Mouse (Mus musculus) kidney, postnatal 10 days (tissue): ENCODE measurements around the gene Chd9.

Experiments
- DNase-seq: peaks from one replicate; pipeline ENCODE4 v3.0.0; 2021; ENCODE audit warnings: mixed read lengths

Chd9 gene

DNA sequence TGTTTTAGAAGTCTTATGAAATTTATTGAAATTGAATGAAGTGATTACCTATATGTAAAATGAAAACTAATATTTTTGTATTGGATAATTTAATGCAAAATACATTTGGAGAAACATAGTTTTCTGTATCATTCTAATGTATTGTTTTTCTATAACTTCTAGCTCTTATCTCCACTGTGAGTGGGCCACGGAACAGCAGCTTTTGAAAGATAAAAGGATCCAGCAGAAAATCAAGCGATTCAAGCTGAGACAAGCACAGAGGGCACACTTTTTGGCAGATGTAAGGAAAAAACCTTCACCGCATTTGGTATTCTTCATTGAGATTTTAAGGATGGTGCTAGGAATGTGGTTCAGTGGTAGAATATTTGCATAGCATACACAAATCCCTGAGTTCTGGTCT is 150.6 kb downstream of the Chd9 start:
- no peak for DNase-seq

- no peak for DNase-seq
These were observed 151.1 kb downstream of the Chd9 start for GRCm38 (mm10) chr8:90979295-90979694.

- no peak for DNase-seq
These were observed 153.9 kb downstream of the Chd9 start for GRCm38 (mm10) chr8:90982087-90982486.

GRCm38 (mm10) chr8:91019726-91020125 is 191.6 kb downstream of the Chd9 start:
- DNase-seq, result peak; percentile 82

GRCm38 (mm10) chr8:91034417-91034816 is 206.3 kb downstream of the Chd9 start:
- DNase-seq, result no peak

DNA sequence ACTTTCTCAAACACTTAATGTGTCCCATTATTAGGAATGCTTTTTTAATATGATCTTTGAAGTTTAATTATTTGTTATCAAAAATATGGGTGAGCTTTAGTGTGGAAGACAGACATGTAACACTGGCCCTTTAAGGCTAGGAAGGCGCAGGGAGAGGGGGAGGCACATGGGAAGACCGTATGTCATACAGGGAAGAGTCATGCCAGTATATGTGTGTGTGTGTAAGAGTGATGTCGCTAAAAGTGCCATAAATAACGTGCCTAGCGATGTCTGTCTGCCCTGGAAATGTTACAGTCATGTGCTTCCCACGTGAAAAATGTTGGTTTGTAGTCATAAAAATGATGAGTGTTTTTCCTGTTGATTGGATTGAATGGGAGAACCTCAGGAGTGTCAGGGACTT is 208.8 kb downstream of the Chd9 start:
- no peak for DNase-seq

DNA sequence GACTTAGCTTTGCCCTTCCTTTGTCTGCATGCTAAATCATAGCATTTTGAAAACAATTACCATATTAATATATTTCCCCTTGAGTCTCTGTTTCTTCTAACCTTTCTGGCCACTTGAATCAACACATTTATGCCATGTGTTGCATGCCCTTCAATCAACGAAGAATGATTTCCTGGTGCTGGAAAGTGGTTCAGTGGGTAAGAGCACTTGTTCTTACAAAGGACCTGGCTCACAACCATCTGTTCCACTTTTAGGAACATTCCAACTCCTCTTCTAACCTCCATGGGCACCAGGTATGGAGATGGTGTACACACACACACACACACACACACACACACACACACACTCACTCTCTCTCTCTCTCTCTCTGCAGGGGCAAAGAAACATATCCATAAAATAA is 210.5 kb downstream of the Chd9 start:
- no peak for DNase-seq

GRCm38 (mm10) chr8:91046370-91046769 is 218.2 kb downstream of the Chd9 start:
- peak; percentile 43 for DNase-seq

DNA sequence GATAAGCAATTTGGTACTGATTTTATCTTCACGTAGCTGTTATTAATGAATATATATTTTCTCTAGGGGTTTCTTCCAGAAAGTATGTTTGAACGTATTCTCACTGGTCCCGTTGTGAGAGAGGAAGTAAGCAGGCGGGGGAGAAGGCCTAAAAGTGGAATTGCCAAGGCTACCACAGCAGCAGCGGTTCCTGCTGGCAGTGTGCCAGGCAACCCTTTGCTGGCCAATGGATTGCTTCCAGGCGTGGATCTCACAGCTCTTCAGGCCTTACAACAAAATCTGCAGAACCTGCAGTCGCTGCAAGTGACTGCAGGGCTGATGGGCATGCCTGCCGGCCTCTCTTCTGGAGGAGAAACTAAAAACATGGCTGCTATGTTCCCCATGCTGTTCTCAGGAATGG is 222.9 kb downstream of the Chd9 start:
- peak; percentile 91 for DNase-seq

- DNase-seq, result no peak
These were observed 226.3 kb downstream of the Chd9 start for GRCm38 (mm10) chr8:91054418-91054817.

DNA sequence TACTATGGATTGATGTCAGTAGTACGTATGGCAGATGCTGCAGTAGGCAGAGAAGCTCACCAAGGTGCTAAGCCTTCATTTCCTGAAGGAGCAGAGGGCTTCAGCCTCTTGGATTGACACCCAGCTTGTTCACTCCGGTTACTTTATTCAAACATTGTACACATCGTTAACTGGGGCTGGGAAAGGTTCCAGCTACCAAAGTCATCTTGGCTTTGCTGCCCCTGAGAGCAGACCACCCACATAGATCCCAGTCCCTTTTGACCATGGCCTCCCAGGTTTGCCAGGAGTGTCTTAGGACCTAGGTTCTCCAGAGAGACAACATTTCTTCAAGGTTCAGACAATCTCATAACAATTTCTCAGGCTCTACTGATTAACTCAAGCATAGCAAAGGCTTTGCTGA is 228.7 kb downstream of the Chd9 start:
- peak; percentile 41 for DNase-seq

DNA sequence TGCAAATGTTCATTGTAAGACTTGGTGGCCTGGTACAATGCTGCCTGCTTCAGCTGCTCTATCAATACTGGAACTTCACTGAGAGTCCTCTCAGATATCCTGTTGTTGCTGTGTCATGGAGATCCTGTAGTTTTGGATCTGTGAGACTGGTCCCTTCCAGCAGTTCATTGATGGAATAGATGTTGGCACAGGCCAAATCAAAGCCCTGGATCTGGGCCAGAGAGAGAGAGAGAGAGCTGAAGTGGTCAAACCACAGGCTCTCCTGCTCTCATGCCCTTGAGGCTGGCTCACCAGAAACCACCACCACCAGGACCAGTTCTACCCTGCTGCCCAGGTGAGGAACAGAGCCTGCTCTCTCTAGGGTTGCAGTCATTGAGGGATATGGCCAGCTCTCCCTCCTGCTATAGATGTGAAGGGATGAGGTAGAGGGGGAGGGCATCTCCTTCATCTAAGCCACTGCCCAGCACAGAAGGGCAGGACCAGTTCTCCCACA is 231.0 kb downstream of the Chd9 start:
- no peak for DNase-seq

DNA sequence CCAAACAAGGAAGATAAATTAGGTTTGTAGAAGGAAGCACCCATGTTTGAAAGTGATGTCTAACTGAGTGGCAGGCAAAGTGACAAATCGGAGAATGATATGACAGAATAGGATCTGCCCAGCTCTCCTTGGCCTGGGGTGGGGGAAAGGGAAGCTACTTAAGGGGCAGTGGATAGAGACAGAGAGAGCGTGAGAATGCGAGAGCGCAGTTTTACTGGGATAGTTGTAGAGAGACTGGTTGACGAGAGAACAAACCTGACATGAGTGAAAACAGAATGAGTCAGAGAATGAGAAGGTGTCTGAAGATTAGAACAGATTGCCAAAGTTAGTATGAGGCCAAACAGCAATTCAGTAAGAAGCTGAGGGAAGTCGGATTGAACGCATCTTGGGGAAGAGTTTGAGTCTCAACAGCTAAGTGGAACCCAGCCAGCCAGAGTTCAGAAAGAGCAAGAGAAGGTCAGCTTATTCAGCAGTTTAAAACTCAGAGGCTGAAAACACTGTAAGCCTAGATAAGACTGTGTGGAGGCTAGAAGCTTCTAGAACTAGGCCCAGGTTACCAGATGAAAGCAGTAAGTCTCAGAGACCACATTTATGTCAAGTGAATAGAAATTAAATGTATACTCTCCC is 231.8 kb downstream of the Chd9 start:
- peak; percentile 77 for DNase-seq

DNA sequence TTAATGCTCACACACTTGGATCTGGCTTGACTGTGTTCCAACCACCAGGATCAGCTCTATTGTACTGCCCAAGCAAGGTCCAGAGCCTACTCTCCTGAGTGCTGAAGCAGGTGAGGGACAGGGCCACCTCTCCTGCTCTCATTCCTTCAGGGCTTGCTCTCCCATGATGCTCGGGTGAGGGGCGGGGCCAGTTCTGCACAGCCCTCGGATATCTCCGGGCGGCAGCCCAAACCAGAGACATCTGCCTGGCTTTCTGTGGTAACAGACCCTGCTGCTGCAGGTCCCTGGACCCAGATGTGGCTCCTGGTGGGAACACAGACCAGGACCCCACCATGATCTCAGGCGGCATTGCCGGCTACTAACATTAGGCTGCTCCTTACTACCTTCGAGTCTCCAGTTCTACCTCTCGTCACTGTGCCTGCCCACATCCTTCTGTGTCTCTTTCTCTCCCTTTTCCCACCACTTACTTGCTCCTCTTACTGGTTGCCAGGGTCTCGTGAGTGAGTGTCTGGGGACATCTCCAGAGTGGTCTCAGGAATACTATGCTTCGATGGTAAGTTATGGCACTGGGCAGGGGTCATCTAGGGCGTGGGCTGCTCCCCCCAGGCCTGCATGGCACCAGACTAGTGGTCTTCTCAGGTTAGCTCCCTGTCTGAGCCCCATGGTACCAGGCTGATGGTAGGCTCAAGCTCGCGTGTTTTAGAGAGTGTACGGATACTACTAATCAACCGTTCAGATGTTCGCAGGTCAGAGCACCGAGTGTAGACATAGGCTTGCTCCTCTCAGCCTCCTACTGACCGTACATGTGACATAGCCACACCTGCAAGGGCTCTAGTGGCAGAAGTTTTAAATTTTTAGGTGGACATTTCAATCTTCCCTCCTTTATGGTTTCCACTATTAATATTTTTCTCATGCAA is 232.7 kb downstream of the Chd9 start:
- DNase-seq, result no peak

DNA sequence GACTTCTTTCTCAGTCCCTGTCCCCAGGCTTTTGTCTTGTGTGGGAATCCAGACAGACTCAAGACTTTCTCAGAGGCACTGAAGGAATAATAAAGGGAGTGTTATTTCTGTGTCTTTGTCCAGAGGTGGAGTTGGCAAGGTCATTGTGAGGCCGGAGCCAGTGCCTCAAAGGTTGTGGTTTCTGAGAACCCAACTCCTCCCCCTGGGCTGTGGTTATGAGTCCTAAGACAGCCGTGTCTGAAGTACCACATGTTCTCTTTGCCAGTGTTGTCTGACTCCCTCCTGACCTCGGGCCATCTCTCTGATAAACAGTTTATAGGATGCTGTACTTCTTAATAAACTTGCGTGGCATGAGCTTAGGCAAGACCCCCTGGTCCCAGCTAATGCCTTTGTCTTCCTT is 237.0 kb downstream of the Chd9 start:
- no peak for DNase-seq

- peak; percentile 40 for DNase-seq
These were observed 241.3 kb downstream of the Chd9 start for GRCm38 (mm10) chr8:91069407-91069806.

GRCm38 (mm10) chr8:91069834-91070233 is 241.7 kb downstream of the Chd9 start, which contains the start of gene Rbl2:
Gene Rbl2, plus strand, starts transcription at chr8:91070057.
- peak; percentile 96 for DNase-seq

- peak; percentile 86 for DNase-seq
These were observed 242.2 kb downstream of the Chd9 start for GRCm38 (mm10) chr8:91070275-91070859.

- DNase-seq, result no peak
These were observed 249.1 kb downstream of the Chd9 start for GRCm38 (mm10) chr8:91077077-91077867.

DNA sequence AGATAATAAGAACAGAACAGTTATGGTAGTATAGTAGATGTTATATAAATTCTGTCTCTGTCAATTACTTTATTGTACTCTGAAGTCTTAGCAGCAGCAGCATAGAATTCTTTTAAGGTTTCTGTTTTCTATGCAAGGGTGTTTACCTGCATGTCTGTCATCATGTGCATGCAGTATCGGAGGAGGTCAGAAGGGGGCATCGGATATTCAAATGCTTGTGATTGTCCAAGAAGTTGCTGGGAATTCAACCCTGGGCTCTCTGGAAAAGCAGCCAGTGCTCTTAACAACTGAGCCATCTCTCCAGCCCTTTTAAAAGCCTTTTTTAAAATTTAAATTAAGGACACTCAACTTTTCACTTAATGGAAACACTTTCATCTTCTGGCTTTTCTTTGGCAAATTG is 251.5 kb downstream of the Chd9 start:
- DNase-seq, result no peak

GRCm38 (mm10) chr8:91081911-91082310 is 253.8 kb downstream of the Chd9 start:
- DNase-seq, result no peak

GRCm38 (mm10) chr8:91082428-91082827 is 254.3 kb downstream of the Chd9 start:
- no peak for DNase-seq

- DNase-seq, result no peak
These were observed 260.3 kb downstream of the Chd9 start for GRCm38 (mm10) chr8:91088452-91088851.
